Mouse (Mus musculus) spleen, postnatal 14 days (tissue): ENCODE data around the gene Pirt.

Experiments used
- DNase-seq, 2 experiments: peaks; one replicate each; pipeline ENCODE4 v3.0.0; 2021 to 2022; ENCODE audit warnings: low spot score in 2 of 2

Pirt gene

DNA sequence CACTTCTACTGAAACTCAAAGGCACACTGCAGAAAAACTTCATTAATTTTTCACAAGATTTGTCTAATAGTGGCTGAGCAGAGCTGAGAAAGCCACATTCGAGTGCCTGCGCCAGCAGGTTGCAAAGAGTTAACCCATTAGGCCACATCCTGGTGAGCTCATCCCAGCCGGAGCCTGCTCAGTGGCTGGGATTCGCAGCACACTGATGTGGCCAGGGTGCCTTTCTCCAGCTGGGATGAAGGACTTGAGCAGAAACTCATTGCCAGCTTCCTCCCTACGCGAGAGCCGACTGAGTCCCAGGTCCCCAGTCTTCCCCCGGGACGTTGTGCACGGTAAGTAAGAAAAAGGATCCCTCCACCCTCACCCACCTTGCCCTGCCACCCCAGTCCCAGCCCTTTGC is at the start of gene Pirt:
Pirt (plus strand) TSS at position 171 of the 400 bp plus-strand sequence.
- no peak for DNase-seq

GRCm38 (mm10) chr11:66871701-66872100 is 40.1 kb upstream of the Pirt start:
- DNase-seq, result no peak

GRCm38 (mm10) chr11:66872773-66873470 is 38.9 kb upstream of the Pirt start:
- DNase-seq, result no peak

GRCm38 (mm10) chr11:66881291-66881690 is 30.5 kb upstream of the Pirt start:
- DNase-seq, result no peak

DNA sequence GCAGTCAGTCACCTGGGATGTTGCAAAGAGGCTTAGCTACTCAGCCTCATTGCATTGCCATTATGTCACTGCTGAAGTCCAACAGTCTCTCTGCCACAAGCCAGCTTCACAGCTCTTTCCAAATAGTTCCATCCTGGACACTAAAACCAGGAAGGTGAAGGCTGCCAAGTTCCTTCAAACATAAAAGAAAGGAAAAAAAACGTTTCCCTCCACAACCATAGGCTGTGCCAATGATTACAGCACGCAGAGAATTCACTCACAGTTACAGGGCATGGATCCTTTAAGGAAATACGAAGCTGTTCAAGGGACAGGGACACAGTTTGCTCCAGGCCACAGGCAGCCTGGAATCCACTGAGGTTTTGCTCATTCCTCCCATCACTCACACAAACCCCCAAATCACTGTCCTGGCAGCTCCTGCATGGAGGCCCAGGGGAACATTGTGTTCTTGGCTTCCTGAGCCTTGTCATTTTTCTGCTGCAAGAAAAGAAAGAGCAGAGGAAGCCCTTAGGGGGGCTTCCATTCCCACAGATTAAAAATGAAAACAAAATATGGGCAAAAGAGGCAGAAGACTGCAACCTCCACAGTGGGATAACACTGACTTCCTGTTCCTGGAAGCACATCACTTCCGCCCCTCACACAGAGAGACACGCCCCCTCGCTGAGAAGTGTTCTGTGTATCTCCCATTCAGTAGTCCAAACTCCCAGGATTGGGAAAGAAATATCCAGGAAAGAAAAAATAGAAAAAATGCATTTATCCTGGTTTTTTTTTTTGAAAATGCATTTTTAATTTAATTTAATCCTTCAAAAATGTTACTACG is 29.3 kb upstream of the Pirt start:
- DNase-seq, result no peak

GRCm38 (mm10) chr11:66892536-66892935 is 19.2 kb upstream of the Pirt start:
- no peak for DNase-seq

GRCm38 (mm10) chr11:66898747-66899146 is 13.0 kb upstream of the Pirt start:
- no peak for DNase-seq

DNA sequence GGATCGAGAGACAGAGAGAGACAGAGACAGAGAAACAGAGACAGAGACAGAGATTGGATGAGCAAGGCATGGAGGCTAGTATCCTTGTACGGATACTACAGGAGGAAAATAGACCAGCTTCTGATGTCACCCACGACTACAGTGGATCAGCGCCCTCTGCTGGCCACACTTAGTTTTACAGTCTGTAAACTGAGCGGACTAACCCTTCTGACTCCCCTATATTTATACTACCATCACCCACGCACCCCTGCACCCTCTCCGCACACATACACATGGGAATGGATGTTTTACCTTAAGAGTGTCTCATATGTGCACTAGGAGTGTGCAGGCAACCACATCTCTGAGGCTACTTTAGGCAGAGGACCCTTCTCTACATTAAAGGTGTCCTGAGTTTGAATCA is 12.4 kb upstream of the Pirt start:
- peak in 1 of 2 experiments; percentile 18 for DNase-seq

DNA sequence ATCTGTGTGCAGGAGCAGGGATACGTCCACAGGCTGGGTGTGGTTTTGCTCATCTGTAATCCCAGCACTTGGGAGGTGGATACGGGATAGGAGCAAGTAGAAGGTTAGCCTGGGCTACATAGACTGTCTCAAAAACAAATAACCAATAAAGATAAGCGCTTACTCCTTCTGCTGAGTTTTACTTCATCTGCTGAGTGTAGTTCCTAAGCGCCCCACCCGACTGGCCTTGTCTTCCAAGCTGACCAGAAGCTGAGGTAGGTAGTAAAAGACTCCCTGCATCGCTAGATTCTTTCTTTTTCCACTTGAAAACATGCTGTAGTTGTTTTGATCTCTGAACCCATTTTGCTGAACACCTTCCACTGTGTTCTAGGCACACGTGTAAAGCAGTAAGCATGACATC is 9.0 kb upstream of the Pirt start:
- no peak for DNase-seq

DNA sequence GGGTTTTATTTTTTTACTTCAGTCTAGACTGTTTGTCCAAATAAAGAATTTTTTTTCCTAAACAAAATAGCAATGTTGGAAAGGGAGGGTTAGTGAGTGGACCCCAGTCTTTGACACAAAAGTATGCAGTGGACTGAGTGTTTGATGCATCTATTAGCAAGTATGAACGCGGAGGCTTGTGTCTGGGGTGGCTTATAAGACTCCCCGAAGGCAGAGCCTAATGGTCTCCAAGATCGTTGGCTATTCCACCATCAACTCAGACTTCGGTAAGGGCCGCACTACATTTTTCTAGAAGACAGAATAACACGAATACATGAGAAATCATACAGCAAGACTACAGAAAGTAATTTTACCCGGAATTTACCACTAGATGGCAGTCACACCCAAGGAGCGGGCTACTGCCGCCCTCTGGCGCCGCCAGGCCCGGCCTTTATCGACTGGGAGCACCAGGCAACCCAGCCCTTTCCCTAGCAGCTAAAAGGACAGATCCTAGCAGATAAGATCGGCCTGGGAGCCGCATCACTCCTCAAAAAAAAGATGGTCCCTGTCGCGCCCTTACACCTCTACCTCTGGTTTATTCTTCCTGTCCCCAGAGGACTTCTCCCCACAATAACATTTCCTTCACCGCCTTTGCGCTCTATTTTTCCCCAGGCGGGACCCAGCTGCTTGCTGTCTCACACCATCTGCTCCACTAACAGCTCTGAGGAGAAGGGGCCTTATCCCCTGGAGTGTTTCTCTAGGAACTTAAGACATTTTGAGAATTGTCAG is 6.0 kb upstream of the Pirt start:
- DNase-seq, result peak; percentile 21 to 55

DNA sequence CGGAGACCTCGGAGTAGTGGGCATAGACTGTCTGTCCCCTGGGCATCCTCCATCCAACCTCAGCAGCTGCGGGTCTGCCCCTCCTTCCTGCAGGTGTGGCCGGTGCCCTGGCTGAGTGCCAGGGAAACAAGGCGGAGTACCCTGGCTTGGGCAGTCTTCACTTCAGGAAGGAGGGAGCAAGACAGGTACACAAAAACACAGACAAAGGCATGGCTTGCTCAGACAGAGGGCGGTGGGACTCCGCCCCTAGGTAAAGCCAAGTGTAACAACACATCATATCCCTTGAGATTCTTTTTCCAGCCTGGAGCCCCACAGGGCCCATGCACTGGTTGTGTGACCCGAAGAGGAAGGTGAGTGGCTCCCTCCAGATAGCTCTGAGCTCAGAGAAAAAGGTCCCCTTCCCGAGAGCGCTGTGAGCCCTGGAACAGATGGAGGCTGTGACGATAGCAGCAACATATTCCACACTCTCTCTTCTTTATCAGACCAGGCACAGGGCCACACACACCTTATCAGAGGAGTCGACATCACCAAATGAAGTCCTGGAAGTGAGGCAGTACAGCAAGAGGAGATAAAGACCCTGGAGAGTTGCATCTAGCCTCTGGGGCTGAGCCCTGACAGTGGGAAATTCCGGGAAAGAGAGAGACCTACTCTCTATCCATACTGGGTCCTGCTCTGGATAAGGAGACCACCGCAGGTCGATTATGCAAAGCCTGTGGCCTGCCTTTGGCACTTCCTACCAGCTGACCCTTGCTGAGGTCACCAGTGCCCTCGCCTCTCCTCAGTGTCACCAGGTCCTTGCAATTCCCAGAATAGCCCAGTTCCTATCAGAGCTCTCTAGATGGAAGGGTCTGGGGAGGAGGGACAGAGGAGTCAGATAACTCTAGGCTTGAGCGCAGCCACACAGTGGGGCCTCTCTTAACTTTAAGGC is 1.0 kb downstream of the Pirt start:
- DNase-seq, result no peak

DNA sequence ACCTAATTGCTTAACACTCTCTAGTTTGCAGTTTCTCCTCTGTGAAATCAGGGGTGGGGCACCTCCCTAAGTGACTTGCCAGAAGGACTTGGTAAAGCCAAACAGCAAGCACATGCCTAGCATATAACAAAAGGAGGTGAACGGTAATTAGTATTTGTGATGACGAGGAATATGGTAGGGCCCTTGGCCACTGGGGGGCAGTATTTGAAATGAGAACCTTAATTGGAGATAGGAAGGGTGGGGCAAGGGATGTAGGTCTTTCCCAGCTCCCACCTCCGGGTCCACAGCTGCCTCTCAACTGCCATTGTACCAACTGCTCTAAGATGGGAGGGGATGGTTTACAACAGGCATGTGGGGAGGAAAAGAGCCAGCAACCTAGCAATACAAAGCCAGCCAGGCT is 2.5 kb downstream of the Pirt start:
- no peak for DNase-seq

DNA sequence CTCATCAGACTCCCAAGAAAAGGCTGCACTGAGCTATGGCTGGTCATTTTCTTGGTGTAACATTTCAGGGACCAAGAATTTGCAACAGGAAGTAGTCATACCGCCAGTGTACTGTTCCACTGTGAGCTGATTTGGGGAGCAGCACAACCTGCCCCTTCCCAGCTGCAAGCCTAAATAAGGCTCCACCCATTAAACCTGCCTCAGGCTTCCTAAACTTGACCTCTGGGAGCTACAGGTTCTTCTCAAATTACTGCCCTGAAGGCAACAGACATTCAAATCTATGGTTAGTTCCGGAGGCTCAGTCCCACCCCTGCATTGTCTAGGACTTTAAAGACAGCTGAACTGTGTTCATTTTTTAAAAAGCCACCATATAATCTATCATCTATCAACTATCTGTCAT is 8.2 kb downstream of the Pirt start:
- no peak for DNase-seq

GRCm38 (mm10) chr11:66924095-66924823 is 12.5 kb downstream of the Pirt start:
- no peak for DNase-seq

- no peak for DNase-seq
Observed at GRCm38 (mm10) chr11:66928311-66928710, 16.5 kb downstream of the Pirt start.

- no peak for DNase-seq
Observed at GRCm38 (mm10) chr11:66932827-66933599, 21.2 kb downstream of the Pirt start.

DNA sequence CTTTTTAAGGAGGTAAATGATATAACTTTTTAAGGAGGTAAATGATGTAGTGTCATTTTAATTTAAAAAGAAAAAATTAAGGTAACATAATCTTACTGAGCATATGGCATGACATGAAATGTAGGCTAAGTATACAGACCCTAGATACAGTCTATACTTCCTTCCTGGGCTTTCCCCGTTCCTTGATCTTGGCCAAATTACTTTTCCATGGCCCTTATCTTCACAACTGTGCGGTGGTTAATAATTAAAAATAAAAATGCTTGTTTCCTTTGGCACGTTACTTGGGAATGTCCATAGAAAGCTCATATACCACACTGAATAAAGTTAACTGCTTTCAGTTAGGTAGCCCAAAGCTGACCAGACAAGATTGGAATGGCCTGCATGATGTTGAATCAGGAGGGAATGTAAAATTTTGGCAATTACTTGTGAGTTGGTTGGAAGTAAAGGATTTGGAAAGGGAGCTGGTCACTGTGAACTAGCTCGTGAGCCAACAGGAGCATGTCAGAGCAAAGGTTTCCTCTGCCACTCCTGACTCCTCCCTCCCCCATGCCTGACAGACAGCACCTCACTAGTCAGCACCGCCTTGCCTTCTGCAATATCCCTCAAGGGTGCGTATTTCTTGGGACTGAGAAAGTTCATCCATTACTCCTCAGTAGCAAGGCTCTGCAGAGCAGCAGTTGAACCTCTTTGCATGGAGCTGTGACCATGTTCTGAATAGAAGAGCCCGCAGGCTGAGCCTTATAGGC is 22.8 kb downstream of the Pirt start:
- DNase-seq, result no peak

GRCm38 (mm10) chr11:66942011-66942410 is 30.2 kb downstream of the Pirt start:
- no peak for DNase-seq

GRCm38 (mm10) chr11:66945224-66945767 is 33.5 kb downstream of the Pirt start:
- DNase-seq, result no peak
